Mouse (Mus musculus) lung, postnatal 0 days (tissue): ENCODE data around the gene Ppfia1. TPM values are rescaled to one million over a fixed set of nuclear protein-coding genes. Genes with fewer than 3 reads are reported as not detected.

Experiments used
- ATAC-seq: fragments of 200-750 bp; cut with Nextera tagmentation; 2 replicates; pipeline ENCODE4 v1.8.0; 2017; ENCODE audit warnings: moderate library complexity
- DNase-seq: peaks from one replicate; pipeline ENCODE4 v3.0.0-alpha.2; 2016; ENCODE audit warnings: low spot score
- H3K27ac ChIP-seq: fragments of 300-500 bp; sonication (generic); 2 replicates; pipeline ENCODE4 v1.5.1; 2014; ENCODE audit warnings: antibody characterized with exemption, mild to moderate bottlenecking, low read length, mixed read lengths
- H3K27me3 ChIP-seq: fragments of 300-500 bp; sonication (generic); replicated peaks from 2 replicates; pipeline ENCODE4 v1.6.1; 2014; ENCODE audit warnings: low read length, mixed read lengths; ENCODE audit not compliant: insufficient read depth
- H3K36me3 ChIP-seq: fragments of 300-500 bp; sonication (generic); 2 replicates; pipeline ENCODE4 v1.6.1; 2014; ENCODE audit warnings: low read length, mixed read lengths; ENCODE audit not compliant: insufficient read depth
- H3K4me1 ChIP-seq: fragments of 300-500 bp; sonication (generic); 2 replicates; pipeline ENCODE4 v1.6.1; 2014; ENCODE audit warnings: antibody characterized with exemption, low read depth, low read length, mixed read lengths; ENCODE audit not compliant: insufficient read depth
- H3K4me2 ChIP-seq: fragments of 300-500 bp; sonication (generic); replicated peaks from 2 replicates; pipeline ENCODE4 v1.6.1; 2014; ENCODE audit warnings: low read depth, mild to moderate bottlenecking, low read length, moderate library complexity, mixed read lengths
- H3K4me3 ChIP-seq: fragments of 300-500 bp; sonication (generic); 2 replicates; pipeline ENCODE4 v1.5.1; 2014; ENCODE audit warnings: low read depth, low read length
- H3K9ac ChIP-seq: fragments of 300-500 bp; sonication (generic); replicated peaks from 2 replicates; pipeline ENCODE4 v1.6.1; 2014; ENCODE audit warnings: low read depth, mild to moderate bottlenecking
- H3K9me3 ChIP-seq: fragments of 300-500 bp; sonication (generic); 2 replicates; pipeline ENCODE4 v1.6.1; 2016; ENCODE audit warnings: low read length, mixed read lengths
- CTCF ChIP-seq: IDR thresholded peaks from 2 replicates; pipeline ENCODE4 v1.5.1; 2016; ENCODE audit warnings: antibody characterized with exemption, mild to moderate bottlenecking
- EP300 ChIP-seq: IDR thresholded peaks from 2 replicates; pipeline ENCODE4 v1.6.1; 2016; ENCODE audit warnings: antibody characterized with exemption, mild to moderate bottlenecking, control low read depth
- WGBS: fragments of 180-500 bp; shearing (Covaris S2); extraction: QIAGEN DNeasy Blood & Tissue Kit; methylation state at CpG from one replicate; pipeline ENCODE4 v1.1.7; 2014; 5-methylcytosine and 5-hydroxymethylcytosine counted together
- polyA plus RNA-seq: library from polyadenylated mRNA; unstranded; fragments of >200 nt; fragmentation: Nextera tagmentation; extraction: Ambion mirVana; gene quantifications from 2 replicates; pipeline ENCODE4 v1.2.1, GENCODE M21; 2015

Ppfia1 gene
- polyA plus RNA-seq, 1 experiment from 2014 or later, result 19.7 TPM

GRCm38 (mm10) chr7:144516711-144517110 is 36.8 kb downstream of the Ppfia1 start:
- H3K4me2 ChIP-seq, result no peak overlapping the region
- TF ChIP-seq CTCF (no peak), EP300 (no peak)
- H3K27ac ChIP-seq, result no peak overlapping the region
- no peak for ATAC-seq
- no peak for DNase-seq
- H3K36me3 ChIP-seq, result peaks cover 36% of the 10 kb centered on the region
- no peak overlapping the region for H3K4me3 ChIP-seq
- H3K27me3 ChIP-seq, result no peaks in the 10 kb centered on the region
- no peaks in the 10 kb centered on the region for H3K4me1 ChIP-seq
- H3K9ac ChIP-seq, result no peak overlapping the region
- H3K9me3 ChIP-seq, result no peaks in the 10 kb centered on the region
- WGBS, result 90% methylated on average over 5 of the region's 5 CpGs

- TF ChIP-seq EP300 (no peak), CTCF (no peak)
- no peak for DNase-seq
- H3K9me3 ChIP-seq, result no peaks in the 10 kb centered on the region
- H3K36me3 ChIP-seq, result peaks cover 56% of the 10 kb centered on the region
- no peak overlapping the region for H3K9ac ChIP-seq
- H3K4me2 ChIP-seq, result no peak overlapping the region
- H3K27ac ChIP-seq, result no peak overlapping the region
- no peaks in the 10 kb centered on the region for H3K4me1 ChIP-seq
- H3K27me3 ChIP-seq, result no peaks in the 10 kb centered on the region
- H3K4me3 ChIP-seq, result no peak overlapping the region
- ATAC-seq, result no peak
- 90% methylated on average over 4 of the region's 4 CpGs for WGBS
Observed at GRCm38 (mm10) chr7:144509090-144509489, 44.4 kb downstream of the Ppfia1 start.

DNA sequence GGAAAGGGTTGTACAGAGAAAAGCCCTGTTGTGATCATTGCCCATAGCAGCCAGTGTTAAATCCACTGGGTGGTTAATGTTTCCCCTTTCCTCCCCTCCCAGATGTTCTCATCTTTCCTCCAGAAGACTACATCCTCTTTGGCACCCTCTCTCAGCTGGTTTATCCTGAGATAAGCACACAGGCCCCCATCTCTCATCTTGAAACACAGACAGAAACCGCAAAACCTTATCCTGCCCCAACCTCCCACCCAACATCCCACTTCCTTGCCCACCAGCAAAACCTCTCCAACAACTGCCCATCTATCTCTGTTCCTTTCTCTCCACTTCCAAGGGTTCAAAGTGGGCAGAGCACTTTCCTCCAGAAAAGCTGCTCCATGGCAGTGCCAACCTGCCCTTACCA is 46.7 kb downstream of the Ppfia1 start:
- Histone ChIP-seq H3K4me3 (no peak overlapping the region), H3K4me2 (no peak overlapping the region), H3K27ac (no peak overlapping the region), H3K36me3 (peaks cover 42% of the 10 kb centered on the region), H3K9ac (no peak overlapping the region), H3K27me3 (no peaks in the 10 kb centered on the region), H3K4me1 (no peaks in the 10 kb centered on the region), H3K9me3 (no peaks in the 10 kb centered on the region)
- no peak for DNase-seq
- ATAC-seq, result no peak
- 93% methylated on average over 1 of the region's 1 CpGs for WGBS
- TF ChIP-seq EP300, result no peak
- no peak for TF ChIP-seq CTCF

DNA sequence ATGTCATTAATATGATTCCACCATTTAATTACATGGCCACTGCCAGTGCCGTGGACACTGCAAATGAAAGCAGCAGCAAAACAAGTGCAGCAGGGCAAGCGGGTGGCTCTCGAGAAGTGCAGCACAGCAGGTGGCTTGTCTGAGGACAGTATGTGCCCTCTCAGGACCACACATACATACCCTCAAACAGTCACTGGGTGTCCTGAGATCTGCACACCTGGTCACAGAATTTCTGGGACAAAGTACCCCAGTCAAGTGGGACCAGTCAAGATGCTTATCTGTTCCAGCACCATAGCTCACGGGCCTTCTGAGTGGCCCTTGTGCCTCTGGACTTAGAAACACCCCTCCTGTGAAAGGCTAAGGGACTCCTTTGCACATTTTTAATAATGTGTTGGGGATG is 49.6 kb downstream of the Ppfia1 start:
- no peaks in the 10 kb centered on the region for H3K4me1 ChIP-seq
- no peak overlapping the region for H3K9ac ChIP-seq
- no peaks in the 10 kb centered on the region for H3K27me3 ChIP-seq
- 78% methylated on average over 4 of the region's 4 CpGs for WGBS
- no peak overlapping the region for H3K4me3 ChIP-seq
- H3K4me2 ChIP-seq, result no peak overlapping the region
- no peaks in the 10 kb centered on the region for H3K9me3 ChIP-seq
- no peak overlapping the region for H3K27ac ChIP-seq
- DNase-seq (no peak), ATAC-seq (peak; percentile 68)
- no peak for TF ChIP-seq CTCF
- TF ChIP-seq EP300, result peak; percentile 67
- H3K36me3 ChIP-seq, result peaks cover 30% of the 10 kb centered on the region

DNA sequence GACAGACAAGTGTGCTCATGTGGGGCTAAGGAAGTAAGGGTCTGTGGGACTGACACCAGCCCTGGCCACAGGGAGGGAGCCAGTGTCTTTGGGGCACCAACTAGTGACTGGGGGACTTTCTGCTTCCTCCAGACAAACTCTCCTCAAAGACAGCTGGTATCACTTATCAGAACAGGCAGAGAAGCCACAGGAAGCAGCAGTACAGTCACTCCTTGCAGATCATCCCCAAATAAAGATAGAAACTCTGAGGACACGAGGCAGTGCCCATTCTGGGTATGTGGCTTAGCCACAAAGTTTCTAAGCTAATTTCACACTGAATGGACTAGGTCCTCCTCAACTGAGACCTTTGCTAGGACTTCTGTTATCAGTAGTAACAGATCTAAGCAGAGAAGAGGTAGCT is 60.6 kb downstream of the Ppfia1 start:
- WGBS, result 76% methylated on average over 1 of the region's 1 CpGs
- ATAC-seq (no peak), DNase-seq (no peak)
- no peaks in the 10 kb centered on the region for H3K9me3 ChIP-seq
- H3K4me3 ChIP-seq, result no peak overlapping the region
- peaks cover 16% of the 10 kb centered on the region; the same call in 1 of the 2 replicates for H3K36me3 ChIP-seq
- H3K9ac ChIP-seq, result no peak overlapping the region
- no peaks in the 10 kb centered on the region; the same call in 1 of the 2 replicates for H3K4me1 ChIP-seq
- H3K27me3 ChIP-seq, result no peaks in the 10 kb centered on the region
- TF ChIP-seq CTCF (no peak), EP300 (no peak)
- H3K27ac ChIP-seq, result no peak overlapping the region
- no peak overlapping the region for H3K4me2 ChIP-seq

DNA sequence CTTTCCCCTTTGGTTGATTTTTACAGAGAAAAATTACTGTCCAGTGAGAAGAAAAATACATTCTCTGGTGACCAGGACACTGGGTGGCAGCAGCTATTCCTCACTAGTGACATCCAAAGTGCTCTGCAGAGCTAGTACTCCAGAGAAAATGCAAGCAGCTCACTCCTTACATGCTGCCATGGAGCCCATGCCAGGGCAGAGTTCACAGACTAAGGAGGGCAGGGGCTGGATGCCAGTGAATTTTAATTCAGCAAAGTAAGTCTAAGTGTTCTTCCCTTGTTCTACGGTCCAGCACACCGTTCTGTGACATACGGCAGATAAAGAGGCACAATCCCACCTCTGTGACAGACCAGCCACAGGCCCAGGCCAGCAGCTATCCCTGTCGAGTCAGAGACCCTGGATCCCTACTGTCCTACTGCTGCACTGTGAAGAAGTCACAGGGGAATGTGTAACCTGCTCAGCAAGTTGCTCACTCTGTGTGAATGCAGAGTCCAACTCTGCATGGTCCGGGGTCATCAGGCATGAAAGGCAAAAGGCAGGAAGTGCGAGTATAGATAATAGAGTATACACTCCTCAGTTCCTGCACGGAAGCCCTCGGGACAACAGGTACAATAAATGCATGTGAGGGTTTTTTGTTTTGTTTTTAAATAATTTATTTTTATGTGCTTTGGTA is 63.2 kb downstream of the Ppfia1 start:
- DNase-seq (no peak), ATAC-seq (no peak)
- H3K27me3 ChIP-seq, result no peaks in the 10 kb centered on the region
- H3K9me3 ChIP-seq, result no peaks in the 10 kb centered on the region
- H3K9ac ChIP-seq, result no peak overlapping the region
- no peak overlapping the region for H3K27ac ChIP-seq
- no peak overlapping the region for H3K4me2 ChIP-seq
- no peaks in the 10 kb centered on the region for H3K4me1 ChIP-seq
- WGBS, result 73% methylated on average over 8 of the region's 8 CpGs
- H3K36me3 ChIP-seq, result peaks cover 3% of the 10 kb centered on the region; the same call in 1 of the 2 replicates
- H3K4me3 ChIP-seq, result no peak overlapping the region
- TF ChIP-seq EP300, result no peak
- no peak for TF ChIP-seq CTCF
